Mouse (Mus musculus) retina, embryonic 14.5 days (tissue): ENCODE data around the gene Pi16.
A peak's percentile ranks its signal among the peaks of the same experiment; 100 is the strongest.
"Not testable (repeated sequence)": the region's sequence is repeated elsewhere in the genome, so short reads cannot be mapped to it uniquely, and the experiment has no call there.

ENCODE experiments used
- DNase-seq: peaks from one replicate; pipeline ENCODE4 v3.0.0-alpha.2; 2015; ENCODE audit warnings: low spot score

The Pi16 gene

GRCm38 (mm10) chr17:29330671-29331410, 13.4 kb downstream of the Pi16 start:
- DNase-seq, result no peak

- no peak for DNase-seq
Measured at GRCm38 (mm10) chr17:29332186-29332685, 14.8 kb downstream of the Pi16 start.

DNA sequence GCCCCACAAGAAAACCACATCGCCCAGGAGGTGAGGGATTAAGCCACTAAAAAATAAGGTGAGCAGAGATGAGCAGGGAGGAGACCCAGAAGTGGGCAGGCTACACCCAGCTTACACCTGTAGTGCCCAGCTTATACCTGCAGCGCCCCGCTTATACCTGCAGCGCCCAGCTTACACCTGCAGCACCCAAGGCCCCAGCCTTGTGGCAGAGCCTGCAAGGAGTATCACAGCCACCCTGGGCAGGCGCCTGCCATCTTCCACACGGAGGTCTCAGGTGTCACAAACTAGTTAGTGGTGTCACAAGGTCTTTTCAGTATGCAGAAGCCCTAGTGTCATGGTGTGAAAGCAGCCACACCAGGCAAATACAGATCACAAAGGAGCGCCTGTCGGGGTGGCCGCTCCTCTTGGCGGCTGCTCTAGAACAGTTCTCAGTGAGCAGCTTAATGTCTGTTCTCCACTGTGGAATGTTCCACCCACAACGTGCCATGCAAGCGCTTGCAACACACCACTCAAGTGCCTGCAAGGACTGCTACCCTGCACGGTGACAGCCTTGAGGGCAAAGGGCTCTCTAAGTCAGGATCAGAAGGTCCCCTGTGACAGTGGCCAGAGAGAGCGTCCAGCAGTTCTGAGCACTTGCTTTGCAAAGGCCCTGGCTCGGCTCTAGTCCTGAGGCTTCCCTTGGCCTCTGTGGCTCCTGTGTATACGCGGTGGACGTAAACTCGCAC, 18.9 kb downstream of the Pi16 start:
- DNase-seq, result no peak

DNA sequence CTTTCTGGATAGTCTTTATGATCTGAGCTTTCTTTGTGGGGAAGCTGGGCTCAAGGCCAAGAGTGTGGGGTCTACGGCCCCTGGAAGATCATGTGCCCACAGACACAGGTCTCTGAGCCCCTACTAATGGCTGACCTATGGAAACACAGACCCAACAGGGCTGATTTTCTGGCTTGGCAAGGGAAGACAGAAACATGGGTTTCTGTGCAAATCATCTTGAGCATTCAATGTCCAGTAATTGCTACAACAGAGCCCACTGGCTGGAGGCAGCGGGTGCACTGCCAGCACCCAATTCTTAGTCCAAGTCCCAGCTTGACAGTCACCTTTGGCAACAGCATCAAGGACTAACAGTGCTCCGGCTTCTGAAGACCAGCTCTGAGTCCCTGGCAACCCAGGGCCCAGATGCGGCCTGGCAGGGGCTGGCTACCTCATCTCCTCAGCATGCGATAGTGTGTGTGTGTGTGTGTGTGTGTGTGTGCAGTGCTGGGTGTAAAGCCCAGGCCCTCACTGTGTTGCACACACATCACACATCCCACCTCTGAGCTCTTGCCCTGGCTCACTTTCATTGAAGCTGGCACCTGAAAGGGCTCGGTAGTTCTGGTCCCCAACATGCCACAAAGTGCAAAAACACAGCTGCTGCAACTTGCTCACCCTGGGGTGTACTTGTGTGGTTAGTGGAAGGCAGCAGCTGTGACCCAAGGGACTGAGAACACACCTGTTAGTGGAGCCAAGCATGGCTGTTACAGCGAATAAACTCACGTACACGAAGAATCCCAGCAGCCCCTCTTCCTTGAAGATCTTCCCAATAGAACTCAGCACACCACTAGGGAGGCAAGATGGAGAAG, 20.7 kb downstream of the Pi16 start:
- no peak for DNase-seq

- no peak for DNase-seq
Measured at GRCm38 (mm10) chr17:29339170-29339768, 21.8 kb downstream of the Pi16 start.

- no peak for DNase-seq
Measured at GRCm38 (mm10) chr17:29340406-29341261, 23.2 kb downstream of the Pi16 start.

DNA sequence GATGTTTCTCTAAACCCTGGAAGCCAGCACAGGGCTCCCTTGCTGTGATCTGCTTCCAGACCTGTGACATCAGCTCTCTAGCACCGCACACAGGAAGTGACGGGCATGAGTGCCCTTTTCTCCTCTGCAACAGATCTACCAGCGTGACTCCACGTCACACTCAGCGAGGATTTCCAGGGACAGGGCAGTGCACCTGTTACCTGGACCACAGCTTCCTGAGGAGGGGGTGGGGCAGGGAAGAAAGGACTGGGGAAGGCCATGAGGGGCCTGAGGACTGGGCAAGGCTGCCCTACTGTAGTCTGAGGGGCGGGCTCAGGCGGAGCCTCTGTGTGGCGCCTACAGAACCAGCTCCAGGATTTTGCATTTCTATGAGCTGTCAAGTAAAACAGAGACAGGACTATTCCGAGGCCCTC, 24.1 kb downstream of the Pi16 start:
- no peak for DNase-seq

GRCm38 (mm10) chr17:29342010-29342910, 24.8 kb downstream of the Pi16 start:
- no peak for DNase-seq

GRCm38 (mm10) chr17:29343241-29343640, 25.8 kb downstream of the Pi16 start:
- no peak for DNase-seq

DNA sequence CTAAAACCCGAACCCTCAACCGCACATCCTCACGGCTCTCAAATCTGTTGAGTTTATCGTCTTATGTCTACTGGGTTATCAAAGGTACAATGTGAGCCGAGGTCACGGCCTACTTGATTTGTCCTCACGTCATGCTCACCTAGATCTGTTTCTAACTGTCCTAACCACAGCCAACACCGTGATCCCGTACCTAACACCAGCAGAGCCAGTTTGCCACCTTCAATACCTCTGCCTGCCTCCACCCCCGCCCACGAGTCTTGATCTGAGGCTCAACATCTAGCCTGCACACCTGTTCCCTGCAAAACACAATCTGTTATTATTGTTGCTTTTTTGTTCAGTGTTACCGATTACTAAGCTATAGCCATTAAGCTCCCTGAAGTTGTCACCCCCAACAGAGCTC, 27.8 kb downstream of the Pi16 start:
- DNase-seq, result no peak

DNA sequence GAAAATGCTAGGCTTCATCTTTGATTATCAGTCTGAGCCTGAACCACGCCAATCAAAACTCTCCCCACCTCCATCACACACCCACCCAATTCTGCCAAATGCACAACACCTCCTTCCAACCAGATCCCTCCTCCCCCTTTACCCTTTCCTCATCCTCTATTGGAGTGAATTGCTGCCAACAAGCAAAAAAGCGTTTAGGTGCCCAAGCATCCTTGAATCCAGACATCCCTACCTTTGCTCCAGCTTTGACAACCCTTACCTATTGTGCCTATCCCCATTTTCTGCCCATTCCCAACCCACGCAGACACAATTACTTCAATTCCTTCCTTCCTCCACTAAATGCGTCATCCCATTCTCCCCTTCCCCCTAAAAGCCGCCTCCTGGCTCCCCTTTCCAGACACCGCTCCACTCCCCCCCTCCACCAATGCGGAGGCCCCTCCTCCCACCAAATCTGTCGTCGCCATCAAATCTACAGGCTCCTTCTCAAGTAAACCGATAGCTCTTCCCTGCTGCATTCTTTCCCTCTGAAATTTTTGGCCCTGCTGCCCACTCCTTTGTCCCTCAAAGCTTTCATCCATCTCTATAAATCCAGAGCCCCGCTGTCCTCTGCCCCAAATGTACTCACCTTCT, 29.1 kb downstream of the Pi16 start:
- DNase-seq, result peak; percentile 24

DNA sequence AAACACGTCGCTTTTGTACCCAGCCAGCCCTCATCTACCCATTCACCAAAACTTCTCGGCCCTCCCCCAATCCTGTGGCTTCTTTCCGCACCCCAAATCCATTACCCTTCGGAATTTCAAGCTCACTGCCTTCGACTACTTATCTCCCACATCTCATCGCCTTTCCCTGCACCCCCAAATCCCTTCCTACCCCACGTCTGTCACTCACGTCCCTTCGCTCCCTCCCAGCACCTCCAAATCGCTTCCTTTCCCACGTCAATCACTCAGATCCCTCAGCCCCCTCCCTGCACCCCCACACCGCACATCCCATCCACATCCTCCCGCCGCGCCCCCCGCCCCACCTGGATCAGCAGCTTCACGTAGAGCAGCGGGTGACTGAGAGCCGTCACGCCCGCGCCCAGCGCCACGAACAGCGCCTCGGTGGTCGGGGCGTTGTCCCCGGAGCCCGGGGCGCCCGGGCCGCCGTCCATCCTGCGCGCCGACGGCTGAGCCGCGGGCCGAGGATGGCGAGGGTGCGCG, 29.7 kb downstream of the Pi16 start:
- no peak for DNase-seq

DNA sequence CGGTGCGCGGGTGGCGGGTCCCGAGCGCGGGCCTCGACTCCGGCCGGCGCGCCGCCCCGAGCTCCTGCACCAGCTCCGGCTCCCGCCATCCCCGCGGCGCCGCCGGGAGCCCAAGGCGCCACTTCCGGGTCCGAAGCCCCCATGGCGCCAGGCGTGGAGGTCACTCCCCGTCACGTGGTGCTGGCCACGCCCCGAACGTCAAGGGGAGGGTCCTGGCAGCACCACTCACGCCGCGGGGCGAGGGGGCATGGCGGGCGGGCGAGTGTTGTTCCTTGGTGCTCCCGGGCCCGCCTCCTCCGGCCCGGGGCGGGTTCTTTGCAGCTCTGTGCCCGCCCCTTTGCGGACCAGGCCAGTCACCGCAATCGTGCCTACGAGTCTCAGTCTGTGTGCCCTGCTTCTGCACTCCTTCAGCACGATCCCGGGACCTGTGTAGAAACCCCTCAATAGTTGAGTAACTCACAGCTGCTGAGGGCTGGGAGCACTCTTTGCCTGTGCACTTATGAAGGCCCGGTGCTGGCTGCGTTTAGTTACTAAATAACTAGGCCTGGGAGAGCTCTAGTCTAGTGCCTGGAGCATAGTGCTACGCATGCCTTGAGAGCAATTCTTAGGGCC, 30.3 kb downstream of the Pi16 start, which contains the start of gene Mtch1:
Gene Mtch1, minus strand, starts transcription at position 290 of the 612 bp plus-strand sequence.
- peak; percentile 99 for DNase-seq

DNA sequence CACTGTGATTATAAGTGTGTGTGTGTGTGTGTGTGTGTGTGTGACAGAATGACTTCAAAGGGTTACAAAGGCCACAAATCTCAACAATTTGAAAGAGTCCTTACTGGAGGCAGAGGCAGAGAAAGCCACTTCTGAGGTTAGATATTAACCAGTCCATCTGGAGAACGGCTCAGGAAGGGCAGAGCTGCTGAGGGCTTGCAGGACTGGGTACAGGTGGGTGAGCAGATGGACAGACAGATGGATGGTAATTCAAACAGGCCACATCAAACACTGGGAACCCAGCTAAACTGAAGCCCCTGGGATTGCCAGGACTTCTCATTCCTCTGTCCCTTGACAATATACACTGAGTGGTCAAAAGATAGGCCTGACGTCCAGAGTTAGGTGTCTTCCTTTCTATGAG, 31.5 kb downstream of the Pi16 start:
- DNase-seq, result no peak

DNA sequence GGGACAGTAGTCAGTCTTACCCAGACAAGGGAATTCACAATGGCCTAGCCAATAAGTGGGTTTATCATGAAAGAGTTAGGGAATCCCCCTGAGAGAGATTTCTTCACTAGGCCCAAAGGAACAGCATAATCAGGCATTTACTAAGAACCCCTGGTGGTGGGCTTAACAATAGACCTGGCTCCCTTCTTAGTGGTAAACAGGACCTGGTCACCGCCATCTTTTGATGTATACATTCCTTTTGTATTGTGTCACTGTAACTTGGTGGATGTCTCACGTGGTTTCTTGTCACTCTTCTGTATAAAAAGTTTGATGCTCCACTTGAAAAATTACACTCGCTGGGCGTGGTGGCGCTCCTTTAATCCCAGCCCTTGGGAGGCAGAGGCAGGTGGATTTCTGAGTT, 33.6 kb downstream of the Pi16 start:
- DNase-seq, result not testable (repeated sequence)

DNA sequence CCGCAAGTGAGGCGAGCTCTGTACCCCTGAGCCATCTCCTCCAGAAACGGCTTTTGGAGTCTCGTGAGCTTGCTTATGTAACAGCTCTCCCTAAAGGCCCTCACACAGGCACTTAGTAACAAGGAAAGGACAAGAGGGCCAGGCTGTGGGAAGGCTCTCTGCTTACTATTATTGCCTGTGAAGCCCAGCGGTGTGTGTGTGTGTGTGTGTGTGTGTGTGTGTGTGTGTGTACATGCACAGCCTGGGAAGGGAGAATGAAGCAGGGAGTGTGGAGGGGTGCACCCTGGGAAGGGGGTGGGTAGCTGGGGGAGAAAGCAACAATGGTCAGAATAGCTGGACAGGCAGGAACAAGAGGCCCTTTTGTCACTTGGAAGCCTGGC, 38.0 kb downstream of the Pi16 start:
- DNase-seq, result peak; percentile 58

DNA sequence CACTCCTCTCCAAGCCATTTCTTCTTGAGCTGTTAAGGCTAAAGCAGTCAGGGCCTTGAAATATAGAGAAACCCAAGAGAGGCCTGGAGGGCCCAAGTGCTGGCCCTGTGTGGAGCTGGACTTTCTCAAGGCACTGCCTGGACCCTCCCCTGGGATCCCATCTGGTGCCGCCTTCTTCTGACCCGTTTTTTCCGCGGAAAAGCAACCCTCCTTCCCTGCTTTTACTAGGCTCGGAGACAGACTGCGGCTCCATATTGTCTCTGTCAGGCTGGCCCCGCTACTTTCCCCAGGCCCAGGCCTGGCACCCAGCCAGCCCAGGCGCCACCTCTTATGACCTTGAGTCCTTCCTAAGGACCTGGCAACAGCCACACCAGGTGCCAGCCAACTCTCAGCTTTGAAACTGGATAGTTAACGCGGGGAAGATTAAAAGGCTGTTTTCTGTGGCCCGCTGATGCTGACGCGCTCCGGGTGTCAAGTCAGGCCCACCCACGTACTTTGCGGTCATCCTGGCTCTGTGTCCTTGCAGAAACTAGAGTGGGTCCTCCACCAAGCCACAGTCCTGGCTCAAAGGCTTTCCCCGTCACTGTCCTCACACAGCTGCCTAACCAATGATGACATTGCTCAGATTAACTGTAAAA, 38.5 kb downstream of the Pi16 start:
- peak; percentile 64 for DNase-seq

GRCm38 (mm10) chr17:29356479-29356856, 39.0 kb downstream of the Pi16 start:
- peak; percentile 92 for DNase-seq
